Mouse (Mus musculus): ENCODE measurements around the gene Nos1. TPM values are rescaled to one million over a fixed set of nuclear protein-coding genes. Genes with fewer than 3 reads are reported as not detected.
A peak's percentile ranks its signal among the peaks of the same experiment; 100 is the strongest.

Gene Nos1
- polyA plus RNA-seq, 1 experiment from 2014 or later: 3.4 TPM

- peaks cover 37% of the 10 kb centered on the region for H3K4me1 ChIP-seq
- ATAC-seq (replicated peaks): peak; percentile 90
- no peaks in the 10 kb centered on the region for H3K27me3 ChIP-seq (replicated peaks)
- WGBS: under 1% methylated on average over 86 of the region's 88 CpGs
- peak within 1 kb of the TSS; percentile 99 for H3K9ac ChIP-seq
- peak within 1 kb of the TSS; percentile 92 for H3K27ac ChIP-seq
- H3K9me3 ChIP-seq: no peaks in the 10 kb centered on the region
- H3K4me3 ChIP-seq: peak within 1 kb of the TSS; percentile 84
- H3K36me3 ChIP-seq (replicated peaks): no peaks in the 10 kb centered on the region; the same call in 1 of the 2 replicates
- H3K4me2 ChIP-seq: peak within 1 kb of the TSS; percentile 73
Measured at GRCm38 (mm10) chr5:117976657-117977500, 196.0 kb downstream of the Nos1 start, which contains the start of gene Fbxo21. Fbxo21 (plus strand) TSS chr5:117976730.

- Histone ChIP-seq H3K4me2 (peak overlapping the region; percentile 73), H3K9me3 (no peaks in the 10 kb centered on the region), H3K9ac (peak overlapping the region; percentile 99), H3K4me1 (peaks cover 37% of the 10 kb centered on the region), H3K36me3 (replicated peaks) (no peaks in the 10 kb centered on the region; the same call in 1 of the 2 replicates), H3K27ac (peak overlapping the region; percentile 92), H3K4me3 (peak overlapping the region; percentile 84), H3K27me3 (replicated peaks) (no peaks in the 10 kb centered on the region)
- 4% methylated on average over 30 of the region's 30 CpGs for WGBS
- peak; percentile 30; the same call in 1 of the 2 replicates for ATAC-seq (replicated peaks)
Measured at GRCm38 (mm10) chr5:117977501-117978158, 196.8 kb downstream of the Nos1 start.

GRCm38 (mm10) chr5:117978159-117978697 is 197.4 kb downstream of the Nos1 start:
- H3K9me3 ChIP-seq: no peaks in the 10 kb centered on the region
- H3K4me3 ChIP-seq: peak overlapping the region; percentile 84
- H3K4me2 ChIP-seq: peak overlapping the region; percentile 73
- peak overlapping the region; percentile 99 for H3K9ac ChIP-seq
- H3K36me3 ChIP-seq (replicated peaks): no peaks in the 10 kb centered on the region; the same call in 1 of the 2 replicates
- H3K27ac ChIP-seq: peak overlapping the region; percentile 92
- WGBS: 36% methylated on average over 17 of the region's 17 CpGs
- H3K27me3 ChIP-seq (replicated peaks): no peaks in the 10 kb centered on the region
- peaks cover 37% of the 10 kb centered on the region for H3K4me1 ChIP-seq
- ATAC-seq (replicated peaks): 0 out of 2 replicates have a peak, but pooled peaks have one; percentile 4

GRCm38 (mm10) chr5:117979082-117979481 is 198.2 kb downstream of the Nos1 start:
- no peaks in the 10 kb centered on the region for H3K27me3 ChIP-seq (replicated peaks)
- H3K27ac ChIP-seq: no peak overlapping the region
- no peaks in the 10 kb centered on the region for H3K9me3 ChIP-seq
- peak overlapping the region; percentile 73 for H3K4me2 ChIP-seq
- 52% methylated on average over 5 of the region's 5 CpGs for WGBS
- peaks cover 37% of the 10 kb centered on the region for H3K4me1 ChIP-seq
- H3K36me3 ChIP-seq (replicated peaks): no peaks in the 10 kb centered on the region; the same call in 1 of the 2 replicates
- no peak for ATAC-seq (replicated peaks)
- 0 out of 2 replicates have a peak overlapping the region, but pooled peaks have one; percentile 84 for H3K4me3 ChIP-seq
- no peak overlapping the region for H3K9ac ChIP-seq

- no peaks in the 10 kb centered on the region for H3K9me3 ChIP-seq
- H3K9ac ChIP-seq: no peak overlapping the region
- no peak overlapping the region for H3K27ac ChIP-seq
- H3K36me3 ChIP-seq (replicated peaks): no peaks in the 10 kb centered on the region; the same call in 1 of the 2 replicates
- no peaks in the 10 kb centered on the region for H3K27me3 ChIP-seq (replicated peaks)
- H3K4me2 ChIP-seq: no peak overlapping the region
- ATAC-seq (replicated peaks): no peak
- H3K4me1 ChIP-seq: peaks cover 37% of the 10 kb centered on the region
- WGBS: 95% methylated on average over 8 of the region's 8 CpGs
- H3K4me3 ChIP-seq: no peak overlapping the region
Measured at GRCm38 (mm10) chr5:117980921-117981320, 200.1 kb downstream of the Nos1 start.

GRCm38 (mm10) chr5:117981943-117982342 is 201.1 kb downstream of the Nos1 start:
- no peaks in the 10 kb centered on the region for H3K9me3 ChIP-seq
- H3K4me2 ChIP-seq: no peak overlapping the region
- no peak overlapping the region for H3K4me3 ChIP-seq
- ATAC-seq (replicated peaks): no peak
- 92% methylated on average over 5 of the region's 5 CpGs for WGBS
- peaks cover 10% of the 10 kb centered on the region for H3K36me3 ChIP-seq (replicated peaks)
- no peak overlapping the region for H3K9ac ChIP-seq
- no peak overlapping the region for H3K27ac ChIP-seq
- H3K27me3 ChIP-seq (replicated peaks): no peaks in the 10 kb centered on the region
- peaks cover 33% of the 10 kb centered on the region for H3K4me1 ChIP-seq

- Histone ChIP-seq H3K4me3 (no peak overlapping the region), H3K4me2 (no peak overlapping the region), H3K9me3 (no peaks in the 10 kb centered on the region), H3K4me1 (0 out of 2 replicates have a peak, but pooled peaks cover 1% of the 10 kb centered on the region), H3K36me3 (replicated peaks) (peaks cover 36% of the 10 kb centered on the region), H3K27ac (no peak overlapping the region), H3K27me3 (replicated peaks) (no peaks in the 10 kb centered on the region), H3K9ac (no peak overlapping the region)
- ATAC-seq (replicated peaks): no peak
- WGBS: 66% methylated on average over 4 of the region's 4 CpGs
Measured at GRCm38 (mm10) chr5:117986327-117986726, 205.5 kb downstream of the Nos1 start.

- no peak overlapping the region for H3K4me2 ChIP-seq
- peaks cover 50% of the 10 kb centered on the region for H3K36me3 ChIP-seq (replicated peaks)
- no peaks in the 10 kb centered on the region for H3K27me3 ChIP-seq (replicated peaks)
- H3K9ac ChIP-seq: no peak overlapping the region
- H3K4me1 ChIP-seq: no peaks in the 10 kb centered on the region
- H3K27ac ChIP-seq: no peak overlapping the region
- H3K4me3 ChIP-seq: no peak overlapping the region
- 94% methylated on average over 3 of the region's 3 CpGs for WGBS
- H3K9me3 ChIP-seq: no peaks in the 10 kb centered on the region
- no peak for ATAC-seq (replicated peaks)
Measured at GRCm38 (mm10) chr5:117987891-117988290, 207.1 kb downstream of the Nos1 start.

GRCm38 (mm10) chr5:117988367-117988766 is 207.5 kb downstream of the Nos1 start:
- WGBS: 91% methylated on average over 9 of the region's 9 CpGs
- Histone ChIP-seq H3K27me3 (replicated peaks) (no peaks in the 10 kb centered on the region), H3K9ac (no peak overlapping the region), H3K4me3 (no peak overlapping the region), H3K4me2 (no peak overlapping the region), H3K4me1 (no peaks in the 10 kb centered on the region), H3K9me3 (no peaks in the 10 kb centered on the region), H3K36me3 (replicated peaks) (peaks cover 52% of the 10 kb centered on the region), H3K27ac (no peak overlapping the region)
- no peak for ATAC-seq (replicated peaks)

- no peaks in the 10 kb centered on the region for H3K27me3 ChIP-seq (replicated peaks)
- no peak overlapping the region for H3K4me3 ChIP-seq
- no peak overlapping the region for H3K4me2 ChIP-seq
- no peaks in the 10 kb centered on the region for H3K9me3 ChIP-seq
- no peak for ATAC-seq (replicated peaks)
- no peak overlapping the region for H3K9ac ChIP-seq
- peaks cover 66% of the 10 kb centered on the region for H3K36me3 ChIP-seq (replicated peaks)
- H3K27ac ChIP-seq: no peak overlapping the region
- WGBS: 91% methylated on average over 6 of the region's 6 CpGs
- no peaks in the 10 kb centered on the region for H3K4me1 ChIP-seq
Measured at GRCm38 (mm10) chr5:117989773-117990172, 208.9 kb downstream of the Nos1 start.

- WGBS: 89% methylated on average over 3 of the region's 3 CpGs
- no peak overlapping the region for H3K4me2 ChIP-seq
- H3K4me3 ChIP-seq: no peak overlapping the region
- H3K27ac ChIP-seq: no peak overlapping the region
- no peak overlapping the region for H3K9ac ChIP-seq
- H3K36me3 ChIP-seq (replicated peaks): peaks cover 78% of the 10 kb centered on the region
- H3K27me3 ChIP-seq (replicated peaks): no peaks in the 10 kb centered on the region
- no peaks in the 10 kb centered on the region for H3K9me3 ChIP-seq
- no peaks in the 10 kb centered on the region for H3K4me1 ChIP-seq
- ATAC-seq (replicated peaks): no peak
Measured at GRCm38 (mm10) chr5:117990957-117991356, 210.1 kb downstream of the Nos1 start.

- H3K27me3 ChIP-seq (replicated peaks): no peaks in the 10 kb centered on the region
- no peak for ATAC-seq (replicated peaks)
- peaks cover 82% of the 10 kb centered on the region for H3K36me3 ChIP-seq (replicated peaks)
- no peaks in the 10 kb centered on the region for H3K4me1 ChIP-seq
- no peak overlapping the region for H3K4me3 ChIP-seq
- no peak overlapping the region for H3K4me2 ChIP-seq
- WGBS: 96% methylated on average over 6 of the region's 6 CpGs
- H3K9ac ChIP-seq: no peak overlapping the region
- no peak overlapping the region for H3K27ac ChIP-seq
- no peaks in the 10 kb centered on the region for H3K9me3 ChIP-seq
Measured at GRCm38 (mm10) chr5:117993550-117993949, 212.7 kb downstream of the Nos1 start.
